Mouse (Mus musculus): ENCODE data around the gene Syne2. TPM values are rescaled to one million over a fixed set of nuclear protein-coding genes. Genes with fewer than 3 reads are reported as not detected.
A peak's percentile ranks its signal among the peaks of the same experiment; 100 is the strongest.

Syne2 gene
- polyA plus RNA-seq, 1 experiment from 2014 or later: 42.1 TPM

DNA sequence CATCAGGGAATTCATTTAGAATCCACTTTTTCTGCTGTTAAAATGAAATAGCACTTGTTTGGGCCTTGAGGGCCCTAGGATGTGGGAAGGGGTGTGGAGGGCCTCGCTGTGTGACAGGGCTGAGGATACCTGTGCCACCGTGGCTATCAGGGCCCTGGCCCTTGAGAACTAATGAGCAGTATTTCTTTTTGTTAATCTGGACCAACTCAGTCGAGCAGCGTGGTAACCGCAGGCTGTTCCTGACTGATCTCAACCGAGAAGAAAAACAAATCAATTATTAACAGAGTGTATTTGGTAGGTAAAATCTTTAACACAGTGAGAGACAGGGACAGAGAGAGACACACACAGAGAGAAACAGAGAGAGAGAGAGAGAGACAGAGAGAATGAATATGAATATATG, 34.5 kb downstream of the Syne2 start:
- no peak overlapping the region for H3K9ac ChIP-seq (ENCODE audit: low read length)
- H3K4me3 ChIP-seq (replicated peaks; ENCODE audit: low read length): no peak overlapping the region
- H3K9me3 ChIP-seq (replicated peaks; ENCODE audit: control insufficient read depth, low read length): no peaks in the 10 kb centered on the region
- ATAC-seq (ENCODE audit: insufficient read depth, low FRiP score): no peak
- no peaks in the 10 kb centered on the region for H3K27me3 ChIP-seq (ENCODE audit: control insufficient read depth, insufficient read depth, low read length)
- no peaks in the 10 kb centered on the region for H3K36me3 ChIP-seq (ENCODE audit: control insufficient read depth, insufficient read depth, low read length)
- 0 out of 2 replicates have a peak overlapping the region, but pooled peaks have one; percentile 33 for H3K27ac ChIP-seq (ENCODE audit: low read length)
- peaks cover 30% of the 10 kb centered on the region for H3K4me1 ChIP-seq (ENCODE audit: control insufficient read depth, insufficient read depth, low read length)
- 39% methylated on average over 6 of the region's 6 CpGs for WGBS
- H3K4me2 ChIP-seq (ENCODE audit: low read depth, low read length): no peak overlapping the region

DNA sequence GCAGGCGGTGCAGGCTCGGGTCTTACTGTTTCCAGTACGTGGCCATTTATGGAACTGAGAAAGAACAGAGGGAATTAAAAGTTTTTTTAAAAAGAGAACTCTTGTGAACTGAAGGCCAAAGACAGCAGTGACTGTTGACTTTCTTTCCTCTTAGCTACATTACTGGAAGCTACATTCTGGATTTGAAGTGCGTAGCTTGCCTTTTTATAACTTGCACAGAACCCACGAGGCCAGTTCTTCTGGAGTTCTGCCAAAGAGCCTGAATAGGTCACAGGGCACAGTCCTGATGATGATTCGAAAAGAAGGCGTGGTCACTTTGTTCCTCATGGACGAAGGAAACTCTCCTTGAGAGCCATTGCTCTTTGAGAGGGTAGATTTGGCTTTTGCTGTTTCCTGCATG, 35.6 kb downstream of the Syne2 start:
- ATAC-seq (ENCODE audit: insufficient read depth, low FRiP score): peak; percentile 65
- Histone ChIP-seq H3K27me3 (ENCODE audit: control insufficient read depth, insufficient read depth, low read length) (no peaks in the 10 kb centered on the region), H3K9me3 (replicated peaks; ENCODE audit: control insufficient read depth, low read length) (no peaks in the 10 kb centered on the region), H3K4me2 (ENCODE audit: low read depth, low read length) (peak overlapping the region; percentile 47), H3K27ac (ENCODE audit: low read length) (peak overlapping the region; percentile 76), H3K9ac (ENCODE audit: low read length) (peak overlapping the region; percentile 53), H3K4me1 (ENCODE audit: control insufficient read depth, insufficient read depth, low read length) (peaks cover 30% of the 10 kb centered on the region), H3K4me3 (replicated peaks; ENCODE audit: low read length) (peak overlapping the region; percentile 27), H3K36me3 (ENCODE audit: control insufficient read depth, insufficient read depth, low read length) (no peaks in the 10 kb centered on the region)
- WGBS: 10% methylated on average over 8 of the region's 8 CpGs

DNA sequence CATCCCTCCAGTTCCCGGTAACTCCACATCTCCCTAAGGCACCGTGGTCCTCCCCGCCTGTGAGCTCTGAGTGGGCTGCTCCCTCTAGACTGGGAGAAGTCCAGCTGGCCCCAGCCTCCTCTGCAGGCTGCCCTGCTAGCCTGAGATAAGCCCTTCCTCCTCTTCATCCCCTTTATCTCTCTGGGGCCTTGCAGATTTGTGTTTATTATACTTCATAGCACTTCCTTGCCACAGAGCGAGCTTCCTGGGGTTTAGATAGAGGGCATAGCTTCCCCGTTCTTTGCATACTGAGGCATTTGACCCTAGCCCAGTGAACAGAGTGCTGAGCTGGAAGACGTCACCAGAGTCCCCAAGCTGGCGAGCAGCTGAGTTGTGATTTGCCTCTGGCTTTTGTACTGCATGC, 37.1 kb downstream of the Syne2 start:
- Histone ChIP-seq H3K4me2 (ENCODE audit: low read depth, low read length) (no peak overlapping the region), H3K27ac (ENCODE audit: low read length) (peak overlapping the region; percentile 28), H3K9ac (ENCODE audit: low read length) (no peak overlapping the region; the same call in 1 of the 2 replicates), H3K27me3 (ENCODE audit: control insufficient read depth, insufficient read depth, low read length) (no peaks in the 10 kb centered on the region), H3K9me3 (replicated peaks; ENCODE audit: control insufficient read depth, low read length) (no peaks in the 10 kb centered on the region), H3K36me3 (ENCODE audit: control insufficient read depth, insufficient read depth, low read length) (no peaks in the 10 kb centered on the region), H3K4me3 (replicated peaks; ENCODE audit: low read length) (no peak overlapping the region), H3K4me1 (ENCODE audit: control insufficient read depth, insufficient read depth, low read length) (peaks cover 30% of the 10 kb centered on the region)
- 33% methylated on average over 7 of the region's 7 CpGs for WGBS
- ATAC-seq (ENCODE audit: insufficient read depth, low FRiP score): peak; percentile 19; the same call in 1 of the 2 replicates

DNA sequence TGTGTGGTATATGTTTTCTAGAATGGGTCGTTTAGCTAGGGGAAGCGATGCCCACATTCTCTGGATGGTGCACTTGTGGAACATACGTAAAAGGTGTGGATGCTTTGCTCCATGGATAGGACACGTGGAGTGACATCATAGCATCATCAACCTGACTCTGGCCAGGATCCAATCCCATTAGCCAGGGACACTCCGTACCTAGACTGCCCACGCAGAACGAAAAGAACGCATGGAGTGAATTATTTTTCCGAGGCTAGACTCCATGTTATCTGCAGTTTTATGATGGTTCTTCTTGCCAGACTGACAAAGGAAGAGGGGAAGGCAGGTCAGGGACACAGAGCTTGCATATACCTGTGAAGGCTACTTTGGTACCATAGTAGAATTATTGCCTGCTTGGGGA, 37.7 kb downstream of the Syne2 start:
- Histone ChIP-seq H3K9me3 (replicated peaks; ENCODE audit: control insufficient read depth, low read length) (no peaks in the 10 kb centered on the region), H3K9ac (ENCODE audit: low read length) (no peak overlapping the region), H3K27me3 (ENCODE audit: control insufficient read depth, insufficient read depth, low read length) (no peaks in the 10 kb centered on the region), H3K4me3 (replicated peaks; ENCODE audit: low read length) (no peak overlapping the region), H3K27ac (ENCODE audit: low read length) (no peak overlapping the region), H3K4me1 (ENCODE audit: control insufficient read depth, insufficient read depth, low read length) (peaks cover 30% of the 10 kb centered on the region), H3K4me2 (ENCODE audit: low read depth, low read length) (no peak overlapping the region), H3K36me3 (ENCODE audit: control insufficient read depth, insufficient read depth, low read length) (no peaks in the 10 kb centered on the region)
- 86% methylated on average over 9 of the region's 9 CpGs for WGBS
- no peak for ATAC-seq (ENCODE audit: insufficient read depth, low FRiP score)

DNA sequence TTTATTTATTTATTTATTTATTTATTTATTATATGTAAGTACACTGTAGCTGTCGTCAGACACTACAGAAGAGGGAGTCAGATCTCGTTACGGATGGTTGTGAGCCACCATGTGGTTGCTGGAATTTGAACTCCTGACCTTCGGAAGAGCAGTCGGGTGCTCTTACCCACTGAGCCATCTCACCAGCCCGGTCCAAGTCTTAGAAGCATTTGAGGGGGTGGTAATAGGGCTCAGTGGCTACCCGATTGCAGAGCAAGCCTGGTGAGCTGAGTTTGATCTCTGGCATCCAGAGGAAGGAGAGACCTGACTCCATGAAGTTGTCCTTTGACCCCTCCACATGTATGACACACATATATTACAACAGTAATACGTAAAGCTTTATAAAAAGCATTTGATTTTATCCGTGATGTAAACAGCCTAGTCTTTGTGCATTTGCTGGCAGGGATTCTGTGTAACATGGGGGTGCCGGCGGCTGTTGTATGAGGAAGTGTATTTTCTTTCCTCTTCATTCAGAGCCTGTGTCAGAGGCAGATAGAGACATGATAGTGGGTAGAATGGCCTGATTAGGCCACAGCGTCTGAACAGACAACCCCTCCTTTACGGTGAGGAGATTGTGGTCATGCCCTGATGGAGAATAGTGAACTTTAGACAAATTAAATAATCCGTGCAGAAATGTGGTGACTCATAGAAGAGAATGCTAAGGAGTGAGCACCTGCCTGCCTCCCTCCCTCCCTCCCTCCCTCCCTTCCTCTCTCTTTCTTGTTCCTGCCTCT, 38.3 kb downstream of the Syne2 start:
- ATAC-seq (ENCODE audit: insufficient read depth, low FRiP score): 0 out of 2 replicates have a peak, but pooled peaks have one; percentile 34
- Histone ChIP-seq H3K36me3 (ENCODE audit: control insufficient read depth, insufficient read depth, low read length) (no peaks in the 10 kb centered on the region), H3K4me3 (replicated peaks; ENCODE audit: low read length) (no peak overlapping the region), H3K9ac (ENCODE audit: low read length) (no peak overlapping the region), H3K9me3 (replicated peaks; ENCODE audit: control insufficient read depth, low read length) (no peaks in the 10 kb centered on the region), H3K27ac (ENCODE audit: low read length) (no peak overlapping the region), H3K27me3 (ENCODE audit: control insufficient read depth, insufficient read depth, low read length) (no peaks in the 10 kb centered on the region), H3K4me2 (ENCODE audit: low read depth, low read length) (no peak overlapping the region), H3K4me1 (ENCODE audit: control insufficient read depth, insufficient read depth, low read length) (peaks cover 30% of the 10 kb centered on the region)
- 59% methylated on average over 14 of the region's 14 CpGs for WGBS

DNA sequence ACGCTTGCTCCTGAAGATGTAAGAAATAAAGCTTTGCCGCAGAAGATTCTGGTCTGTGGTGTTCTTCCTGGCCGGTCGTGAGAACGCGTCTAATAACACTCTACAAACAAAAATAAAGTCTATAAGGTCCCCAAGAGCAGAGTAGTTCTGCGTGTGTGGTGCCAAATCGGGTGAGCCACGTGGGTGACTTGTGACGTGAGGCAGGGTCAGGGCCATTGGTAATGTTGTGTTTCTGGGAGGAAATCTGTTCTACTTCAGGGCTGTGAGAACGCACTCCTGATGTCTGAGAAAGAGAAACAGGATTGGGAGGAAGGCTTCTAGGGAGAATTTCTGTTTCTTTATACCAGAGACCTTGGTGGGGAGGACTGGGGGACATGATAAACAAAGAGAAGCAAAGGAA, 42.0 kb downstream of the Syne2 start:
- Histone ChIP-seq H3K4me1 (ENCODE audit: control insufficient read depth, insufficient read depth, low read length) (0 out of 2 replicates have a peak, but pooled peaks cover 8% of the 10 kb centered on the region), H3K4me3 (replicated peaks; ENCODE audit: low read length) (no peak overlapping the region), H3K36me3 (ENCODE audit: control insufficient read depth, insufficient read depth, low read length) (no peaks in the 10 kb centered on the region), H3K9ac (ENCODE audit: low read length) (no peak overlapping the region), H3K4me2 (ENCODE audit: low read depth, low read length) (no peak overlapping the region), H3K27me3 (ENCODE audit: control insufficient read depth, insufficient read depth, low read length) (no peaks in the 10 kb centered on the region), H3K9me3 (replicated peaks; ENCODE audit: control insufficient read depth, low read length) (no peaks in the 10 kb centered on the region), H3K27ac (ENCODE audit: low read length) (no peak overlapping the region)
- WGBS: 75% methylated on average over 10 of the region's 11 CpGs
- no peak for ATAC-seq (ENCODE audit: insufficient read depth, low FRiP score)

DNA sequence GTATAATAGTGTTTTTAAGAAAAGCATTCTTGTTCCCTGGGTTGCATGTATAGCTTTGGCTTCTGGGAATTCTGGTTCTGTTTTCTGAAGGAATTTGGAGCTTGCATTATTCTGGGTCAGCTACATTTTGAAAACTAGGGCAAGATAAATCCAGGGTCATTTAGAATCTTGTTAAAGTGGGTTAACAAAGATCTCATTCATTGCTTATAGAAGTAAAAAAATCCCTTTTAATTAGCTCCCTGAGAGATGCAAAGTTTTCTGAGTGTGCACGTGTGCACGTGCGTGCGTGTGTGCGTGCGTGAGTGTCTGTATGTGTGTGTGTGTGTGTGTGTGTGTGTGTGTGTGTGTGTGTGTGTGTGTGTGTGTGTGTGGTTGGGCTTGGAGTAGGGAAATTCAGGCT, 42.9 kb downstream of the Syne2 start:
- ATAC-seq (ENCODE audit: insufficient read depth, low FRiP score): no peak
- no peaks in the 10 kb centered on the region for H3K27me3 ChIP-seq (ENCODE audit: control insufficient read depth, insufficient read depth, low read length)
- no peak overlapping the region for H3K4me3 ChIP-seq (replicated peaks; ENCODE audit: low read length)
- H3K4me1 ChIP-seq (ENCODE audit: control insufficient read depth, insufficient read depth, low read length): peaks cover 3% of the 10 kb centered on the region; the same call in 1 of the 2 replicates
- no peak overlapping the region for H3K27ac ChIP-seq (ENCODE audit: low read length)
- no peak overlapping the region for H3K9ac ChIP-seq (ENCODE audit: low read length)
- no peak overlapping the region for H3K4me2 ChIP-seq (ENCODE audit: low read depth, low read length)
- no peaks in the 10 kb centered on the region for H3K9me3 ChIP-seq (replicated peaks; ENCODE audit: control insufficient read depth, low read length)
- H3K36me3 ChIP-seq (ENCODE audit: control insufficient read depth, insufficient read depth, low read length): no peaks in the 10 kb centered on the region
- 83% methylated on average over 6 of the region's 6 CpGs for WGBS

DNA sequence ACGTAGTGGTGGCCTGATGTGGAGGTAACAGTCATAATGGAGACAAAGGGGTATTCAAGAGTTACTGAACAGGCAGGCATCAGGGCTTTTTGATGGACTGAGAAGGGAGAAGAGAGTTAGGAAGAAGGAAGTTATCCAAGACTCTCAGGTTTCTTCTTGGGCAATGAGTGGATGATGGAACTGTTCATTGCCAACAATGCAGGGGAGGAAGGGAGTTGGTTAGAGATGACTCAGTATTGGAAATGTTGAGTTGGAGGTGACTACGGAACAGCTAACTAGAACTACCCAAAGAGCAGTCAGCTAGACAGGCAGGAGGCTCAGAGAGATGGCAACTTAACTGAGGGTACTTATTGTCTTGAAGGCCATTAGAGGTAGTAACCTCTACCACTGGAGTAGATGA, 47.2 kb downstream of the Syne2 start:
- Histone ChIP-seq H3K4me2 (ENCODE audit: low read depth, low read length) (no peak overlapping the region), H3K9me3 (replicated peaks; ENCODE audit: control insufficient read depth, low read length) (no peaks in the 10 kb centered on the region), H3K4me1 (ENCODE audit: control insufficient read depth, insufficient read depth, low read length) (peaks cover 18% of the 10 kb centered on the region), H3K27ac (ENCODE audit: low read length) (no peak overlapping the region), H3K27me3 (ENCODE audit: control insufficient read depth, insufficient read depth, low read length) (no peaks in the 10 kb centered on the region), H3K4me3 (replicated peaks; ENCODE audit: low read length) (no peak overlapping the region), H3K9ac (ENCODE audit: low read length) (no peak overlapping the region), H3K36me3 (ENCODE audit: control insufficient read depth, insufficient read depth, low read length) (no peaks in the 10 kb centered on the region)
- WGBS: 96% methylated on average over 2 of the region's 2 CpGs
- no peak for ATAC-seq (ENCODE audit: insufficient read depth, low FRiP score)

DNA sequence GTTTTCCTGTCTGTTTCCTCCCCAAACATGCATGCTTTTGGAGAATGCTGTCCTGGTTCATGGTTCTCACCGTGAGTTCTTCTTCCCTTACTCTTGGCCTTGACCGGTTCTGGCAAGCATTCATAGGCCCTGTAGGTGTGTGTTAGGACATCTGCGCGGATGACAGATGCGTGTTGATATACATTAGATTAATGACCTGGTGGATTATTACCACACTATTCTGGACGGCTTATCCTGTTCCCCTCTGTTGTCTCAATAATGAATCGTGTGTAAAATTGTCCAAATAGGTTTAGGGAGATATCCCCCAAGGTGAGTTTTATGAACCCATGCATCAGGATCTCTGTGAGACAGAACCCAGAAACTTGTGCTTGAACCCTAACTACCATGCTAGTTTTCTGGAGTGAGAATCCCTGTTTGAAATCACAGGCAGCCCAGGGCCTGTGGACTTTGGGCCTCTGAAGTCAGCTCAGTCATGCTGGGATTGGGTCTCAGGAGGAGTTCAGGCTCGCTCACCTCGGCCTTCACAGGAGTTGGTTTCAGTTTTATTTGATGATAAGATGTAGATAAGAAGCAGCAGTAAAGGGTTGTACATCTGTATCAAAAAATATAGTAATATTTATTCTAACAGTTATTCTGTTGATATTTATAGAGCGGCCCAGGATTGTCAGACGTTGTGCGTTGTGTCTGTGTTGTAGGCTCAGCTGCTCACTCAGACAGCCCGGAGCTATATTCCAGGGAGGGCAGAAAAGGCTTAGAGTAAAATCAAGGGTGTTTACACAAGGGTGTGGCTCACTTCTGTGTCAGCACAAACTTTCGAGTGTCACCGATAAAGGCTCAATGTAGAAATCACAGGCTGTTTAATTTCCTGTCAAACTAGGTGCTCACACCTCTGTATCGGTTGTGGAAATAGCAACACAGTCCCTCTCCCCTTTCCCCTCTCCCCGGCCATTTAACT, 48.8 kb downstream of the Syne2 start:
- peaks cover 18% of the 10 kb centered on the region for H3K4me1 ChIP-seq (ENCODE audit: control insufficient read depth, insufficient read depth, low read length)
- no peaks in the 10 kb centered on the region for H3K36me3 ChIP-seq (ENCODE audit: control insufficient read depth, insufficient read depth, low read length)
- H3K27ac ChIP-seq (ENCODE audit: low read length): peak overlapping the region; percentile 29; the same call in 1 of the 2 replicates
- H3K9ac ChIP-seq (ENCODE audit: low read length): no peak overlapping the region; the same call in 1 of the 2 replicates
- no peaks in the 10 kb centered on the region for H3K9me3 ChIP-seq (replicated peaks; ENCODE audit: control insufficient read depth, low read length)
- ATAC-seq (ENCODE audit: insufficient read depth, low FRiP score): peak; percentile 85
- H3K4me3 ChIP-seq (replicated peaks; ENCODE audit: low read length): no peak overlapping the region
- WGBS: 37% methylated on average over 17 of the region's 17 CpGs
- peak overlapping the region; percentile 25; the same call in 1 of the 2 replicates for H3K4me2 ChIP-seq (ENCODE audit: low read depth, low read length)
- H3K27me3 ChIP-seq (ENCODE audit: control insufficient read depth, insufficient read depth, low read length): no peaks in the 10 kb centered on the region
